Mouse (Mus musculus) midbrain, postnatal 0 days (tissue): ENCODE measurements around the gene Evi5. TPM values are rescaled to one million over a fixed set of nuclear protein-coding genes. Genes with fewer than 3 reads are reported as not detected.

Experiments
- ATAC-seq: fragments of 200-750 bp; cut with Nextera tagmentation; 2 replicates; pipeline ENCODE4 v1.8.0; 2017; ENCODE audit warnings: moderate number of reproducible peaks, mild to moderate bottlenecking, moderate TSS enrichment, moderate library complexity; ENCODE audit not compliant: low FRiP score
- DNase-seq: peaks from one replicate; pipeline ENCODE4 v3.0.0-alpha.2; 2015; ENCODE audit warnings: low spot score
- H3K27ac ChIP-seq: fragments of 300-500 bp; sonication (generic); 2 replicates; pipeline ENCODE4 v1.5.1; 2014; ENCODE audit warnings: low read depth, mild to moderate bottlenecking, low read length, mixed read lengths
- H3K27me3 ChIP-seq: fragments of 300-500 bp; sonication (generic); 2 replicates; pipeline ENCODE4 v1.6.1; 2014; ENCODE audit warnings: low read length, control low read depth, mixed read lengths; ENCODE audit not compliant: insufficient read depth
- H3K36me3 ChIP-seq: fragments of 300-500 bp; sonication (generic); 2 replicates; pipeline ENCODE4 v1.6.1; 2014; ENCODE audit warnings: low read length, control low read depth, mixed read lengths; ENCODE audit not compliant: insufficient read depth
- H3K4me1 ChIP-seq: fragments of 300-500 bp; sonication (generic); 2 replicates; pipeline ENCODE4 v1.6.1; 2014; ENCODE audit warnings: mild to moderate bottlenecking, control low read depth, antibody characterized with exemption, low read length, mixed read lengths; ENCODE audit not compliant: insufficient read depth
- H3K4me2 ChIP-seq: fragments of 300-500 bp; sonication (generic); 2 replicates; pipeline ENCODE4 v1.6.1; 2014; ENCODE audit warnings: low read depth, mild to moderate bottlenecking, low read length, mixed read lengths; ENCODE audit not compliant: poor library complexity, severe bottlenecking
- H3K4me3 ChIP-seq: fragments of 300-500 bp; sonication (generic); 2 replicates; pipeline ENCODE4 v1.5.1; 2014; ENCODE audit warnings: low read depth, mild to moderate bottlenecking, low read length, moderate library complexity
- H3K9ac ChIP-seq: fragments of 300-500 bp; sonication (generic); replicated peaks from 2 replicates; pipeline ENCODE4 v1.6.1; 2014; ENCODE audit warnings: mild to moderate bottlenecking, low read length, moderate library complexity, mixed read lengths; ENCODE audit not compliant: poor library complexity, severe bottlenecking
- H3K9me3 ChIP-seq: fragments of 300-500 bp; sonication (generic); 2 replicates; pipeline ENCODE4 v1.6.1; 2016; ENCODE audit warnings: low read length, control low read depth
- CTCF ChIP-seq: IDR thresholded peaks from 2 replicates; pipeline ENCODE4 v1.5.1; 2016; ENCODE audit warnings: antibody characterized with exemption, mild to moderate bottlenecking
- WGBS: fragments of 180-500 bp; shearing (Covaris S2); extraction: QIAGEN DNeasy Blood & Tissue Kit; methylation state at CpG from one replicate; pipeline ENCODE4 v1.1.7; 2014; 5-methylcytosine and 5-hydroxymethylcytosine counted together
- polyA plus RNA-seq: library from polyadenylated mRNA; unstranded; fragments of >200 nt; fragmentation: Nextera tagmentation; extraction: Ambion mirVana; gene quantifications from 2 replicates; pipeline ENCODE4 v1.2.1, GENCODE M21; 2015
- total RNA-seq: library from RNA; depleted of rRNA; stranded (reverse); fragments of >200 nt; gene quantifications from 2 replicates; pipeline ENCODE4 v1.2.3, GENCODE M21; 2014

Gene Evi5
- total and polyA plus RNA-seq, 2 experiments from 2014 or later, result 47.1 to 55.0 TPM

DNA sequence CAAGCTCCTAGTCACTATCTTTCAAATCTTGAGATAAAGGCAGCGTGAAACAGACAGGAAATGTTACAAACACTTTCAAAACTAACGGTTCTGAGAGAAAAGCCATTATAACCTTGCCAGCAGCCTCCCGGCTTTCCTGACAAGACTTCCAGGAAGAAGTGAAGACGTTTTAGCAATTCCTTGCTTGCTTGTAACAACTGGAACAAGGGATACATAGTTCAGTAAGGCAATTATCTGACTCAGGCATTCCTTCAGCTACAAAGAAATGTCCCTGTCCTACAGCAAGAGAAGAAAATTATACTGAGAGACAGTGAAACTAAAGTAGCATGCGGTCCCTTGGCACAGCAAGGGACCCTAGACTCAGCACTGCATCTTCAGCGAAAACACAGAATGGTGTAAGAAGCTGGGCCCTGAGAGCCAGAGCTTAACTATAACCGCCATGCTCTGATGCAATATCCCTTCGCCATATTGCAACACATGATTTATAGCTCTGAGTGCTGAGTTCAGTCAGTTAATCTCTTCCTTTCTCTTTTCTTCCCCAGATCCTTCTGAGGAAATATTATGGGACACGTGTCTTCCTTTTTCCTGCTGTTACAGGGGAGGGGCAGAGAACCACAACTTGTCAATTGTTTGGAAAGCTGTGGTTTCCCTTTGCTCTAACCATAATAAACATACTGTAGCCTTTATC lies 125.5 kb downstream of the Evi5 start:
- Histone ChIP-seq H3K36me3 (no peaks in the 10 kb centered on the region), H3K9ac (no peak overlapping the region), H3K9me3 (no peaks in the 10 kb centered on the region), H3K27me3 (no peaks in the 10 kb centered on the region), H3K4me1 (no peaks in the 10 kb centered on the region), H3K4me2 (no peak overlapping the region), H3K27ac (no peak overlapping the region), H3K4me3 (no peak overlapping the region)
- WGBS, result 68% methylated on average over 9 of the region's 9 CpGs
- DNase-seq, result no peak
- no peak for ATAC-seq
- no peak for TF ChIP-seq CTCF

DNA sequence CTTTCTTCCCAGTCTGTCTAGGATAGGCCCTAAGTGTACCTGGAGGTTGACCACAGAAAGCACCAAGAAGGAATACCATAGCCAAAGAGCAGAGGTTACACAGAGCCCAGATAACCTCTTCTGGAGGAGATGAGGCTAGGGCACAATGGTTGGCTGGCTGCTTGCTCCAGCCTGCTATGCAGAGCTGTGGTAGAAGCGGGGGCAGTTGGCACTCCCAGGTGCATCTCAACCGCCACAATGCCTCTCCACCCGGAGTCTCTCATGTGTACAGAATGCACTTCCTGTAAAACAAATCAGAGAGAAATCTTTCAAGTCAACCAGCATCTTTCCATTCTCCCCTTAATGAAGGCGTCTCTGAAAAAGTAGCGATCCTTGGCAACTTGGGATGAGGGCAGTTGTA lies 135.9 kb downstream of the Evi5 start:
- Histone ChIP-seq H3K27me3 (no peaks in the 10 kb centered on the region; the same call in 1 of the 2 replicates), H3K4me2 (no peak overlapping the region), H3K4me1 (no peaks in the 10 kb centered on the region), H3K9ac (no peak overlapping the region), H3K36me3 (no peaks in the 10 kb centered on the region), H3K4me3 (no peak overlapping the region), H3K9me3 (no peaks in the 10 kb centered on the region), H3K27ac (no peak overlapping the region)
- 94% methylated on average over 5 of the region's 5 CpGs for WGBS
- no peak for TF ChIP-seq CTCF
- no peak for ATAC-seq
- no peak for DNase-seq

DNA sequence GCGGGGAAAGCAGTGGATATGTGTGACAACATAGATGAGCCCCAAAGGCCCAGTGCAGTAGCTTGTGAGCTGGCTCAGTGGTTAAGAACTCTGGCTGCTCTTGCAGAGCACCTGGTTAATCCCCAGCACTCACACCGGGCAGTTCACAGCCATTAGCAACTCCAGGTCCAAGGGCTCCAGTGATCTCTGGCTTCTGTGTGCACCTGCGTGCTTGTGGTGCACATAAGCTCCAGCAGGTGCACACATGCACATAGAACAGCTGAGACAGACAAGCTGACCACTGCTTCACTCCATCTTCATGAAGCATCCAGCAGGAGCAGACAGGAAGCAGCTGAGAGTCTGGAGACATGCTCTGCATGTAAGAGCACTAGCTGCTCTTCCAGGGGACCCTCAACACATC lies 136.6 kb downstream of the Evi5 start:
- ATAC-seq, result no peak
- no peak overlapping the region for H3K4me3 ChIP-seq
- no peak overlapping the region for H3K9ac ChIP-seq
- H3K27me3 ChIP-seq, result no peaks in the 10 kb centered on the region; the same call in 1 of the 2 replicates
- DNase-seq, result no peak
- no peaks in the 10 kb centered on the region for H3K4me1 ChIP-seq
- no peak overlapping the region for H3K27ac ChIP-seq
- TF ChIP-seq CTCF, result no peak
- no peak overlapping the region for H3K4me2 ChIP-seq
- H3K9me3 ChIP-seq, result no peaks in the 10 kb centered on the region
- 78% methylated on average over 3 of the region's 3 CpGs for WGBS
- no peaks in the 10 kb centered on the region for H3K36me3 ChIP-seq

DNA sequence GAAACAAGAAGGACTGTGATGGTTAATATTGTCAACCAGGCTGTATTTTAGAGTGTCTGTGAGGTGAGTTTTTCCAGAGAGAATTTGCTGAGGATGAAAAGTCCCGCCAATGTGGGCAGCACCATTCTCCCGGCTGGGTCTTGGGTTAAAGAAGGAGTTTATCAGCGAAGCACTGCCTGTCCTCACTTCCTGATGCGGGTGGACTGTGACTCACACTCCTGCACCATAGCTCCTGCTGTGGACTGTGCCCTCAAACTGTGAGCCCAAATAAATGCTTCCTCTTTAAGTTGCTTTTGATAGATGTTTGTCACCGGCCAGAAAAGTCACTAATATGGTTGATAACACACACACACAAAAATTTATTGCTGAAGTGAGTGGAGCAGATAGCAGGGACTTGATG lies 138.7 kb downstream of the Evi5 start:
- H3K27me3 ChIP-seq, result peaks cover 2% of the 10 kb centered on the region; the same call in 1 of the 2 replicates
- DNase-seq (no peak), ATAC-seq (no peak)
- no peak for TF ChIP-seq CTCF
- no peak overlapping the region for H3K4me3 ChIP-seq
- H3K36me3 ChIP-seq, result no peaks in the 10 kb centered on the region
- H3K4me2 ChIP-seq, result no peak overlapping the region
- no peak overlapping the region for H3K27ac ChIP-seq
- WGBS, result 86% methylated on average over 5 of the region's 5 CpGs
- H3K9ac ChIP-seq, result no peak overlapping the region
- H3K9me3 ChIP-seq, result no peaks in the 10 kb centered on the region
- H3K4me1 ChIP-seq, result no peaks in the 10 kb centered on the region

- Histone ChIP-seq H3K4me1 (no peaks in the 10 kb centered on the region), H3K9ac (no peak overlapping the region), H3K9me3 (no peaks in the 10 kb centered on the region), H3K27ac (no peak overlapping the region), H3K4me3 (no peak overlapping the region), H3K36me3 (no peaks in the 10 kb centered on the region), H3K27me3 (peaks cover 23% of the 10 kb centered on the region), H3K4me2 (no peak overlapping the region)
- ATAC-seq (no peak), DNase-seq (no peak)
- WGBS, result 21% methylated on average over 2 of the region's 2 CpGs
- no peak for TF ChIP-seq CTCF
Observed at GRCm38 (mm10) chr5:107731844-107732243, 143.1 kb downstream of the Evi5 start.

DNA sequence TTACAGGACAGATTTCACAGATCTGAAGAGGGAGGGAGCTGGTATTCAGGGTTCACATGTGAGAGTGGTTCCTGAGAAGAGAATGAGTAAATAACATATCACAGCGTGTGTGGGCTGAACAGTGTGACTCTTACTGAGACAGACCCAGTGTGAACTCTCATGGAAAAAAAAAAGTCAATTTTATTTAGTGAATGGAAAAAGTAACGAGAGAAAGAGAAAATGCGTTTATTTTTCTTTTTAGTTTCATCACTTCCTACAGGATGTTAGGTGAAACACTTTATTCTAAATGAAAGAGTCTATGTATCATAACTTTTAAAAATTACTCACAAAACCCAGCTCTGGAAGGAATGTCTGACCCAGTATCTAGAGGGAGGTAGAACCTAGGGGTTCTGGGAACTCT lies 143.5 kb downstream of the Evi5 start:
- Histone ChIP-seq H3K36me3 (no peaks in the 10 kb centered on the region), H3K9ac (no peak overlapping the region), H3K4me2 (no peak overlapping the region), H3K27me3 (peaks cover 26% of the 10 kb centered on the region), H3K4me1 (0 out of 2 replicates have a peak, but pooled peaks cover 3% of the 10 kb centered on the region), H3K27ac (no peak overlapping the region), H3K4me3 (no peak overlapping the region), H3K9me3 (no peaks in the 10 kb centered on the region)
- TF ChIP-seq CTCF, result no peak
- no peak for ATAC-seq
- WGBS, result 58% methylated on average over 3 of the region's 3 CpGs
- DNase-seq, result no peak
